Mouse (Mus musculus) gonadal fat pad, adult 2 months (tissue): ENCODE measurements around the gene Creb3l4. TPM values are rescaled to one million over a fixed set of nuclear protein-coding genes. Genes with fewer than 3 reads are reported as not detected.
"Not testable (repeated sequence)": the region's sequence is repeated elsewhere in the genome, so short reads cannot be mapped to it uniquely, and the experiment has no call there.

Source experiments
- DNase-seq: peaks from one replicate; pipeline ENCODE4 v3.0.0-alpha.2; 2012; ENCODE audit warnings: low read depth
- polyA plus RNA-seq: library from polyadenylated mRNA; depleted of rRNA; stranded (reverse); fragments of >200 nt; gene quantifications from 2 replicates; pipeline ENCODE4 v1.2.3, GENCODE M21; 2012; rRNA removed

Creb3l4 gene
- polyA plus RNA-seq, result 1.2 and 1.4 TPM in 2 replicates

GRCm38 (mm10) chr3:90242984-90243775 is at the start of gene Creb3l4:
Gene Creb3l4, minus strand, starts transcription at chr3:90243512.
- DNase-seq, result no peak

- DNase-seq, result peak; percentile 97
These were observed 49.3 kb upstream of the Creb3l4 start, which contains the start of gene Gatad2b for GRCm38 (mm10) chr3:90292345-90293275. Gene Gatad2b, plus strand, starts transcription at chr3:90293178.

- DNase-seq, result no peak
These were observed 48.7 kb upstream of the Creb3l4 start for GRCm38 (mm10) chr3:90291982-90292344.

- DNase-seq, result no peak
These were observed 47.3 kb upstream of the Creb3l4 start for GRCm38 (mm10) chr3:90290602-90291001.

GRCm38 (mm10) chr3:90289403-90289802 is 46.1 kb upstream of the Creb3l4 start:
- DNase-seq, result not testable (repeated sequence)

GRCm38 (mm10) chr3:90284150-90284549 is 40.8 kb upstream of the Creb3l4 start:
- DNase-seq, result no peak

GRCm38 (mm10) chr3:90280708-90281107 is 37.4 kb upstream of the Creb3l4 start:
- DNase-seq, result no peak

- no peak for DNase-seq
These were observed 36.4 kb upstream of the Creb3l4 start for GRCm38 (mm10) chr3:90279743-90280142.

GRCm38 (mm10) chr3:90279216-90279615 is 35.9 kb upstream of the Creb3l4 start:
- no peak for DNase-seq

- DNase-seq, result no peak
These were observed 34.9 kb upstream of the Creb3l4 start for GRCm38 (mm10) chr3:90278211-90278610.

- no peak for DNase-seq
These were observed 34.5 kb upstream of the Creb3l4 start for GRCm38 (mm10) chr3:90277793-90278192.

GRCm38 (mm10) chr3:90276858-90277257 is 33.5 kb upstream of the Creb3l4 start:
- DNase-seq, result no peak

- DNase-seq, result no peak
These were observed 32.0 kb upstream of the Creb3l4 start for GRCm38 (mm10) chr3:90275286-90275685.

- DNase-seq, result no peak
These were observed 30.5 kb upstream of the Creb3l4 start for GRCm38 (mm10) chr3:90273855-90274254.

- DNase-seq, result no peak
These were observed 28.9 kb upstream of the Creb3l4 start for GRCm38 (mm10) chr3:90272170-90272569.

GRCm38 (mm10) chr3:90270784-90271183 is 27.5 kb upstream of the Creb3l4 start:
- DNase-seq, result no peak

- no peak for DNase-seq
These were observed 25.7 kb upstream of the Creb3l4 start for GRCm38 (mm10) chr3:90268971-90269370.

- no peak for DNase-seq
These were observed 24.9 kb upstream of the Creb3l4 start for GRCm38 (mm10) chr3:90268190-90268589.

- no peak for DNase-seq
These were observed 23.8 kb upstream of the Creb3l4 start for GRCm38 (mm10) chr3:90266901-90267775.

- DNase-seq, result no peak
These were observed 22.8 kb upstream of the Creb3l4 start for GRCm38 (mm10) chr3:90265932-90266741.
